Mouse (Mus musculus) hindbrain, embryonic 10.5 days (tissue): Measurements from ENCODE around the gene Mgat5. TPM values are rescaled to one million over a fixed set of nuclear protein-coding genes. Genes with fewer than 3 reads are reported as not detected.

Experiments used
- DNase-seq: peaks from one replicate; pipeline ENCODE4 v3.0.0-alpha.2; 2017; ENCODE audit warnings: low spot score
- H3K27ac ChIP-seq: fragments of 300-500 bp; sonication (generic); 2 replicates; pipeline ENCODE4 v1.5.1; 2016; ENCODE audit warnings: mild to moderate bottlenecking, moderate library complexity
- H3K27me3 ChIP-seq: fragments of 300-500 bp; sonication (generic); 2 replicates; pipeline ENCODE4 v1.6.1; 2016; ENCODE audit warnings: mild to moderate bottlenecking; ENCODE audit not compliant: poor library complexity, insufficient read depth, severe bottlenecking
- H3K36me3 ChIP-seq: fragments of 300-500 bp; sonication (generic); 2 replicates; pipeline ENCODE4 v1.6.1; 2016; ENCODE audit warnings: mild to moderate bottlenecking, moderate library complexity
- H3K4me1 ChIP-seq: fragments of 300-500 bp; sonication (generic); replicated peaks from 2 replicates; pipeline ENCODE4 v1.6.1; 2016; ENCODE audit warnings: mild to moderate bottlenecking
- H3K4me3 ChIP-seq: fragments of 300-500 bp; sonication (generic); 2 replicates; pipeline ENCODE4 v1.5.1; 2016; ENCODE audit warnings: mild to moderate bottlenecking, moderate library complexity
- H3K9me3 ChIP-seq: fragments of 300-500 bp; sonication (generic); 2 replicates; pipeline ENCODE4 v1.6.1; 2016; ENCODE audit warnings: mild to moderate bottlenecking, moderate library complexity
- WGBS: fragments of 180-500 bp; shearing (Covaris S2); methylation state at CpG from one replicate; pipeline ENCODE4 v1.1.7; 2016; 5-methylcytosine and 5-hydroxymethylcytosine counted together
- polyA plus RNA-seq: library from polyadenylated mRNA; unstranded; fragments of >200 nt; fragmentation: Nextera tagmentation; extraction: Ambion mirVana; gene quantifications from 2 replicates; pipeline ENCODE4 v1.2.1, GENCODE M21; 2016

Mgat5 gene
- polyA plus RNA-seq, 1 experiment from 2014 or later = 7.0 TPM

GRCm38 (mm10) chr1:127419581-127419980 lies 214.8 kb downstream of the Mgat5 start:
- Histone ChIP-seq H3K36me3 (peaks cover 22% of the 10 kb centered on the region), H3K9me3 (no peaks in the 10 kb centered on the region), H3K27ac (peak overlapping the region; percentile 23; the same call in 1 of the 2 replicates), H3K27me3 (no peaks in the 10 kb centered on the region), H3K4me1 (peaks cover 36% of the 10 kb centered on the region), H3K4me3 (no peak overlapping the region)
- no peak for DNase-seq
- WGBS = 52% methylated on average over 7 of the region's 7 CpGs

- 35% methylated on average over 13 of the region's 13 CpGs for WGBS
- Histone ChIP-seq H3K9me3 (no peaks in the 10 kb centered on the region), H3K27me3 (no peaks in the 10 kb centered on the region), H3K4me1 (peaks cover 39% of the 10 kb centered on the region), H3K36me3 (peaks cover 21% of the 10 kb centered on the region), H3K27ac (peak overlapping the region; percentile 73), H3K4me3 (no peak overlapping the region)
- DNase-seq = no peak
These were observed 215.6 kb downstream of the Mgat5 start for GRCm38 (mm10) chr1:127420383-127420782.

- H3K27me3 ChIP-seq = no peaks in the 10 kb centered on the region
- H3K4me1 ChIP-seq = peaks cover 39% of the 10 kb centered on the region
- no peak overlapping the region for H3K4me3 ChIP-seq
- H3K27ac ChIP-seq = peak overlapping the region; percentile 73
- no peaks in the 10 kb centered on the region for H3K9me3 ChIP-seq
- peaks cover 18% of the 10 kb centered on the region for H3K36me3 ChIP-seq
- no peak for DNase-seq
- WGBS = 68% methylated on average over 15 of the region's 15 CpGs
These were observed 216.0 kb downstream of the Mgat5 start for GRCm38 (mm10) chr1:127420795-127421194.

GRCm38 (mm10) chr1:127422565-127422964 lies 217.8 kb downstream of the Mgat5 start:
- Histone ChIP-seq H3K9me3 (no peaks in the 10 kb centered on the region), H3K4me1 (peaks cover 39% of the 10 kb centered on the region), H3K36me3 (peaks cover 11% of the 10 kb centered on the region), H3K27ac (no peak overlapping the region), H3K4me3 (no peak overlapping the region), H3K27me3 (no peaks in the 10 kb centered on the region)
- 83% methylated on average over 4 of the region's 4 CpGs for WGBS
- DNase-seq = no peak

- Histone ChIP-seq H3K27ac (no peak overlapping the region), H3K27me3 (no peaks in the 10 kb centered on the region), H3K4me1 (peaks cover 24% of the 10 kb centered on the region), H3K4me3 (no peak overlapping the region), H3K9me3 (no peaks in the 10 kb centered on the region), H3K36me3 (0 out of 2 replicates have a peak, but pooled peaks cover 4% of the 10 kb centered on the region)
- WGBS = 55% methylated on average over 6 of the region's 6 CpGs
- DNase-seq = no peak
These were observed 220.3 kb downstream of the Mgat5 start for GRCm38 (mm10) chr1:127425021-127425532.

GRCm38 (mm10) chr1:127430290-127430689 lies 225.5 kb downstream of the Mgat5 start:
- 88% methylated on average over 7 of the region's 7 CpGs for WGBS
- no peaks in the 10 kb centered on the region for H3K9me3 ChIP-seq
- H3K4me3 ChIP-seq = no peak overlapping the region
- peaks cover 1% of the 10 kb centered on the region; the same call in 1 of the 2 replicates for H3K4me1 ChIP-seq
- H3K27ac ChIP-seq = no peak overlapping the region
- no peak for DNase-seq
- H3K27me3 ChIP-seq = no peaks in the 10 kb centered on the region
- H3K36me3 ChIP-seq = no peaks in the 10 kb centered on the region

GRCm38 (mm10) chr1:127434829-127435228 lies 230.0 kb downstream of the Mgat5 start:
- Histone ChIP-seq H3K9me3 (no peaks in the 10 kb centered on the region), H3K27ac (no peak overlapping the region), H3K4me1 (peaks cover 17% of the 10 kb centered on the region), H3K4me3 (no peak overlapping the region), H3K27me3 (no peaks in the 10 kb centered on the region), H3K36me3 (no peaks in the 10 kb centered on the region)
- no peak for DNase-seq
- WGBS = 92% methylated on average over 4 of the region's 4 CpGs

GRCm38 (mm10) chr1:127437091-127437490 lies 232.3 kb downstream of the Mgat5 start:
- Histone ChIP-seq H3K27me3 (no peaks in the 10 kb centered on the region), H3K36me3 (no peaks in the 10 kb centered on the region), H3K27ac (no peak overlapping the region), H3K4me1 (peaks cover 29% of the 10 kb centered on the region), H3K4me3 (no peak overlapping the region), H3K9me3 (no peaks in the 10 kb centered on the region)
- DNase-seq = no peak
- WGBS = 93% methylated on average over 6 of the region's 6 CpGs

GRCm38 (mm10) chr1:127439452-127439891 lies 234.7 kb downstream of the Mgat5 start:
- H3K27ac ChIP-seq = no peak overlapping the region

GRCm38 (mm10) chr1:127441007-127441406 lies 236.2 kb downstream of the Mgat5 start:
- 71% methylated on average over 1 of the region's 1 CpGs for WGBS
- peaks cover 59% of the 10 kb centered on the region for H3K4me1 ChIP-seq
- no peaks in the 10 kb centered on the region for H3K9me3 ChIP-seq
- H3K36me3 ChIP-seq = no peaks in the 10 kb centered on the region
- no peak for DNase-seq
- H3K27ac ChIP-seq = no peak overlapping the region
- H3K27me3 ChIP-seq = no peaks in the 10 kb centered on the region
- no peak overlapping the region for H3K4me3 ChIP-seq

More at GRCm38 (mm10) chr1:127439452-127439891, 234.7 kb downstream of the Mgat5 start:
- 84% methylated on average over 9 of the region's 9 CpGs for WGBS
- Histone ChIP-seq H3K36me3 (no peaks in the 10 kb centered on the region), H3K27me3 (no peaks in the 10 kb centered on the region), H3K9me3 (no peaks in the 10 kb centered on the region), H3K4me1 (peaks cover 53% of the 10 kb centered on the region), H3K4me3 (no peak overlapping the region)
- no peak for DNase-seq

- DNase-seq = no peak
- Histone ChIP-seq H3K9me3 (no peaks in the 10 kb centered on the region), H3K4me3 (no peak overlapping the region), H3K27me3 (no peaks in the 10 kb centered on the region), H3K4me1 (peaks cover 59% of the 10 kb centered on the region), H3K27ac (peak overlapping the region; percentile 18; the same call in 1 of the 2 replicates), H3K36me3 (peaks cover 2% of the 10 kb centered on the region; the same call in 1 of the 2 replicates)
- WGBS = 62% methylated on average over 3 of the region's 3 CpGs
These were observed 236.9 kb downstream of the Mgat5 start for GRCm38 (mm10) chr1:127441736-127442135.

GRCm38 (mm10) chr1:127442880-127443877 lies 238.4 kb downstream of the Mgat5 start:
- DNase-seq = peak; percentile 47
- H3K4me3 ChIP-seq = no peak overlapping the region
- H3K27ac ChIP-seq = peak overlapping the region; percentile 59; the same call in 1 of the 2 replicates
- peaks cover 13% of the 10 kb centered on the region for H3K36me3 ChIP-seq
- peaks cover 56% of the 10 kb centered on the region for H3K4me1 ChIP-seq
- no peaks in the 10 kb centered on the region for H3K27me3 ChIP-seq
- 40% methylated on average over 14 of the region's 14 CpGs for WGBS
- no peaks in the 10 kb centered on the region for H3K9me3 ChIP-seq
